Mouse (Mus musculus): Measurements from ENCODE around the gene Ccdc85c. TPM values are rescaled to one million over a fixed set of nuclear protein-coding genes. Genes with fewer than 3 reads are reported as not detected.
A peak's percentile ranks its signal among the peaks of the same experiment; 100 is the strongest.

Gene Ccdc85c
- polyA plus RNA-seq, 1 experiment from 2014 or later: 4.9 TPM

GRCm38 (mm10) chr12:108259322-108260049 lies 15.7 kb downstream of the Ccdc85c start:
- ATAC-seq (ENCODE audit: borderline replicate concordance, extremely low read depth, low FRiP score, low TSS enrichment): no peak
- Histone ChIP-seq H3K4me2 (no peak overlapping the region), H3K36me3 (no peaks in the 10 kb centered on the region), H3K9ac (no peak overlapping the region), H3K4me1 (peaks cover 26% of the 10 kb centered on the region), H3K27ac (no peak overlapping the region), H3K9me3 (no peaks in the 10 kb centered on the region), H3K27me3 (no peaks in the 10 kb centered on the region), H3K4me3 (no peak overlapping the region)
- 84% methylated on average over 24 of the region's 24 CpGs for WGBS

DNA sequence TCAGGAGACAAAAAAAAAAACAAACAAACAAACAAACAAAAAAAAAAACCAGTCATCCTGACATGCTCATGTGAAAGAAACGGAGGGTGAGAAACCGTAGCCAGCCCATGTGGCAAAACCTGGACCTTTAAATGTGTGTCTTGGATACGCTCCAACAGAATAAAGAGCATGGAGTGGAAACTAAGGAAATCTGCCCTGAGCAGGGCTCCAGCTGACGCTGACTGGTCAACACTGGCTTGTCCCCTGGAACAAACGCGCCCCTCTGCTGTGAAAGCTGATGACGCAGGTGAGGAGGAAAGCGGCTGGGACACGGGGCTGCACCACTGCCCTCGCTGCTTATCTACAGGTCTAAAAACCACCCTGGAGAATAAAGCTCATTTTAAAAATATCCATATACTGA lies 18.5 kb downstream of the Ccdc85c start:
- Histone ChIP-seq H3K4me3 (no peak overlapping the region), H3K27me3 (no peaks in the 10 kb centered on the region), H3K36me3 (no peaks in the 10 kb centered on the region), H3K27ac (no peak overlapping the region), H3K4me2 (no peak overlapping the region), H3K4me1 (peaks cover 29% of the 10 kb centered on the region), H3K9me3 (no peaks in the 10 kb centered on the region), H3K9ac (no peak overlapping the region)
- no peak for ATAC-seq (ENCODE audit: borderline replicate concordance, extremely low read depth, low FRiP score, low TSS enrichment)
- 43% methylated on average over 10 of the region's 10 CpGs for WGBS

DNA sequence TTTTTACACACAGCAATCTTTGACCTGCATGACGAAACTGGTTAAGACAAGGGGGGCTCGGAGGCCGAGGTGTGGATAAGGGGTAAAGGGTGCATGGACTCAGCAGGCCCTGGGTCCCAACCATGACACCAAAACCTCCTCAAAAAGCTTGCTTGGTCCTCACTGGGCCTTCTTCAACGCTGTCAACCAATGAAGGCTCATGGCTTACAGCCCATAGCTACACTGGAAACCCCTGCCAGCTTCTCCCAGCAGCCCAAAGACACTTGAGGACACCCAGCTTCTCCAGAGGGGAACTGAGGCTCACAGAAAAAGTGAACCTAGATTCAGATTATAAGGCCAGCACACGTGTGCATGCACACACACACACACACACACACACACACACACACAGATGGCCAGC lies 19.3 kb downstream of the Ccdc85c start:
- no peak overlapping the region for H3K4me2 ChIP-seq
- H3K9me3 ChIP-seq: no peaks in the 10 kb centered on the region
- H3K36me3 ChIP-seq: no peaks in the 10 kb centered on the region
- no peak overlapping the region for H3K27ac ChIP-seq
- WGBS: 20% methylated on average over 5 of the region's 5 CpGs
- ATAC-seq (ENCODE audit: borderline replicate concordance, extremely low read depth, low FRiP score, low TSS enrichment): no peak
- H3K27me3 ChIP-seq: no peaks in the 10 kb centered on the region
- no peak overlapping the region for H3K4me3 ChIP-seq
- no peak overlapping the region for H3K9ac ChIP-seq
- H3K4me1 ChIP-seq: peaks cover 33% of the 10 kb centered on the region

- H3K4me1 ChIP-seq: peaks cover 34% of the 10 kb centered on the region
- no peak overlapping the region for H3K4me2 ChIP-seq
- whole genome bisulfite sequencing: 14% methylated on average over 8 of the region's 8 CpGs
- no peaks in the 10 kb centered on the region for H3K9me3 ChIP-seq
- peak overlapping the region; percentile 37; the same call in 1 of the 2 replicates for H3K27ac ChIP-seq
- no peak overlapping the region for H3K9ac ChIP-seq
- ATAC-seq (ENCODE audit: borderline replicate concordance, extremely low read depth, low FRiP score, low TSS enrichment): peak; percentile 47; the same call in 1 of the 2 replicates
- no peaks in the 10 kb centered on the region for H3K36me3 ChIP-seq
- no peaks in the 10 kb centered on the region for H3K27me3 ChIP-seq
- no peak overlapping the region for H3K4me3 ChIP-seq
Measured at GRCm38 (mm10) chr12:108255511-108255919, 19.7 kb downstream of the Ccdc85c start.

- H3K9me3 ChIP-seq: no peaks in the 10 kb centered on the region
- 68% methylated on average over 12 of the region's 12 CpGs for WGBS
- H3K36me3 ChIP-seq: no peaks in the 10 kb centered on the region
- ATAC-seq (ENCODE audit: borderline replicate concordance, extremely low read depth, low FRiP score, low TSS enrichment): no peak
- no peak overlapping the region for H3K4me3 ChIP-seq
- no peak overlapping the region for H3K27ac ChIP-seq
- H3K4me1 ChIP-seq: peaks cover 53% of the 10 kb centered on the region
- H3K9ac ChIP-seq: no peak overlapping the region
- no peak overlapping the region for H3K4me2 ChIP-seq
- no peaks in the 10 kb centered on the region for H3K27me3 ChIP-seq
Measured at GRCm38 (mm10) chr12:108253042-108253441, 22.2 kb downstream of the Ccdc85c start.

DNA sequence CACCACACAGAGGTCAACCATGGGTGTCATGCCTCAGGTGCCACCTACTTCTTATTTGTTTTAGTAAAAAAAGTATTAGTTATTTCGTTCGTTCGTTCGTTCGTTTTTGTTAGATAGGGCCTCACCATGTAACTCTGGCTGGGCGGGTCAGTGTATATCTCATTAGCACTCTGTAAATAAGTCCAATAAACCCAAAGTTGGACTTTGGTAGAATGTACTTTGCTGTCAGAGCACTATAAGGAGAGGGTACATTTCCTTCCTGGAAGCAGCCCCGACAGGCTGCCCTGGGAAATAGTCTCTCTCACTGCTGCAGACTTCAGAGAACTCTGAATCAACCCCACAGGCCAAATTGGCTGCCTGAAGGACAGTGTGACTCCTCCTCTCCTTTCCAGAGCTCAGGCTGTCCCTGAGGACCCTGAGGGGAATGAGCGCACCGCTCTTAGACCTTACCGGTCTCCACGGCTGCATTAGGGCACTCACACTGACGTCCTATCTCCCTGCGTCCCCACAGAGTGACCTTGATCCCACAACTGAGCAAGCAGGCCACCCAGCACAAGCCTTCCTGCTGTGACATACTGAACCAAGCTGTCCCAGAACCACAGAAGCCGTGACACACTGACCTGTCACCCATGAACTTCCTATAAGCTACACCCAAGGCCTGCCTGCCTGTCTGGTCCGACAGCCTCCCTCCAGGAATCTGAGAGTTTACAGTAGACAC lies 23.2 kb downstream of the Ccdc85c start:
- no peaks in the 10 kb centered on the region for H3K36me3 ChIP-seq
- H3K4me1 ChIP-seq: peaks cover 55% of the 10 kb centered on the region
- ATAC-seq (ENCODE audit: borderline replicate concordance, extremely low read depth, low FRiP score, low TSS enrichment): no peak
- no peak overlapping the region for H3K4me2 ChIP-seq
- WGBS: 72% methylated on average over 15 of the region's 15 CpGs
- H3K27ac ChIP-seq: no peak overlapping the region
- H3K9me3 ChIP-seq: no peaks in the 10 kb centered on the region
- no peaks in the 10 kb centered on the region for H3K27me3 ChIP-seq
- H3K4me3 ChIP-seq: no peak overlapping the region
- H3K9ac ChIP-seq: no peak overlapping the region

DNA sequence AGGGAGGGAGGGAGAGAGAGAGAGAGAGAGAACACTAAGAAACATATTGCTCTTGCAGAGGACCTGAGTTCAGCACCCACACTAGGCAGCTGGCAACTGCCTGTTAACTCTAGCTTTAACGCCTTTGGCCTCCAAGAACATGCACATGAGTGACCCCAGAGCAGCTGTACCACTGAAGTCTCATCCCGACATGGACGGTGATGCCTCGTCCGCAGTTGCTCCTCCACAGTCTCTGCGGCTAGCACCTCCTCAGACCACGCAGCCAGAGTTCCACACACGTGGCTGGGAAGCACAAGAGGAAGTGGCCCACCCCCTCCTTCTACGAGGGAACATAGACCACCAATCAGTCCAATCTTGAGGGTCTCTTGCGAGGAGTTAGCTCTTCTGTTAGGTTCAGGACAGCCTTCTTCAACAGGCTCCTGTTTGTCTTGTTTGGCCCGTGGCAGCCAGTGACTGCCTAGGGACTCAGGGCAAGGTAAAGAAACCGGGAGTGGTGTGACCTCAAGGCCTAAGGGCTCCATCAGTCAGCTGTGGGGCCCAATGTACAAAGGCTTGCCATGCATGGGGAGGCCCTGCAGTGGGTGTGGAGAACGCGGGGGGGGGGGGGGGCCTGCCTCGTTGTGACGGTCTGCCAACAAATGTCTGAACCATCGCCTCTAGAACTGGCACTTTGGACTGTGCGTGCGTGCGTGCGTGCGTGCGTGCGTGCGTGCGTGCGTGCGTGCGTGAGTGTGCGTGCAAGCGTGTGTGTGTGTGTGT lies 24.0 kb downstream of the Ccdc85c start:
- Histone ChIP-seq H3K4me1 (peaks cover 54% of the 10 kb centered on the region), H3K9me3 (no peaks in the 10 kb centered on the region), H3K4me2 (no peak overlapping the region), H3K9ac (no peak overlapping the region), H3K4me3 (no peak overlapping the region), H3K27ac (no peak overlapping the region), H3K27me3 (no peaks in the 10 kb centered on the region), H3K36me3 (no peaks in the 10 kb centered on the region)
- WGBS: 74% methylated on average over 31 of the region's 31 CpGs
- ATAC-seq (ENCODE audit: borderline replicate concordance, extremely low read depth, low FRiP score, low TSS enrichment): no peak

DNA sequence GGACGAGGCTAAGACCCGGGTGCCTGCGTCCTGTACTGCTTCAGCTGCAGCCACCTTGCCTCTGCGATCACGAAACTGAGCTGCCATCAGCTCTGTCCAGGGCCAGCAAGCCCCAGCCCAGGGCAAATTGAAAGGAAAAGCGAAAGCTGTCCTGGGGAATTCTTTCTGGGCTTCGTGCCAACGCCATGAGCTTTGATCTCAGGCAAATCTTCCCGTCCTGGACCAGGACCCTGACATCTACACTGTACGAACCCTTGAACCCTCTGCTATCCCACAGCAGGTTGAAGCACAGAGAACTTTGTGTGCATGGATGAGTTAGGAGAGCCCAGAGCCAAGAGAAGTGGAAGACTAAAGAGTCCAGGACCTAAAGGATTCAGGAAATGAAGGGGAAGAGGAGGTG lies 25.7 kb downstream of the Ccdc85c start:
- no peak overlapping the region for H3K9ac ChIP-seq
- H3K4me2 ChIP-seq: peak overlapping the region; percentile 35; the same call in 1 of the 2 replicates
- H3K27me3 ChIP-seq: no peaks in the 10 kb centered on the region
- WGBS: 29% methylated on average over 10 of the region's 10 CpGs
- no peaks in the 10 kb centered on the region for H3K36me3 ChIP-seq
- H3K27ac ChIP-seq: no peak overlapping the region
- peak; percentile 29; the same call in 1 of the 2 replicates for ATAC-seq (ENCODE audit: borderline replicate concordance, extremely low read depth, low FRiP score, low TSS enrichment)
- H3K9me3 ChIP-seq: no peaks in the 10 kb centered on the region
- peaks cover 60% of the 10 kb centered on the region for H3K4me1 ChIP-seq
- no peak overlapping the region for H3K4me3 ChIP-seq

DNA sequence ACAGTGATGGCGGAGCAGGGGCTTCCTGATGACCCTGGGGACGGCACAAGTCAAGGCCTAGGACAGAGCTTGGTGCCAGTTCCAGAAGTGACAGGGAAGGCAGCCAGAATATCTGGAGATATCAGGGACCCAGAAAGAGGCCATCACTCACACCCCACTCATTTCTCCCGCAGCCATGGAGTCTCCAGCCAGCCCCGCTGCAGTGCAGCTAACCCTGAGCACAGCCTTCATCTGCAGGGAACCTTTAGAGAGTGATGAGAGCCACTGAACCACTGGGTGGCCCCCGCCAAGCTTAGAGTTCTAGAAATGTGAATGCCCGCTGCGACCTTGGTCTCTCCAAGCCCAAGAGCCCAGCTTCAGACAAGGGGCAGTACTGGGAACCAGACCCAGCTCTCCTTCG lies 26.2 kb downstream of the Ccdc85c start:
- H3K27ac ChIP-seq: no peak overlapping the region
- no peaks in the 10 kb centered on the region for H3K36me3 ChIP-seq
- H3K9ac ChIP-seq: no peak overlapping the region
- H3K9me3 ChIP-seq: no peaks in the 10 kb centered on the region
- peak overlapping the region; percentile 35; the same call in 1 of the 2 replicates for H3K4me2 ChIP-seq
- ATAC-seq (ENCODE audit: borderline replicate concordance, extremely low read depth, low FRiP score, low TSS enrichment): no peak
- no peak overlapping the region for H3K4me3 ChIP-seq
- H3K4me1 ChIP-seq: peaks cover 65% of the 10 kb centered on the region
- 82% methylated on average over 8 of the region's 8 CpGs for WGBS
- no peaks in the 10 kb centered on the region for H3K27me3 ChIP-seq

GRCm38 (mm10) chr12:108246759-108247500 lies 28.3 kb downstream of the Ccdc85c start:
- Histone ChIP-seq H3K9ac (no peak overlapping the region), H3K4me1 (peaks cover 64% of the 10 kb centered on the region), H3K36me3 (no peaks in the 10 kb centered on the region), H3K27me3 (no peaks in the 10 kb centered on the region), H3K27ac (no peak overlapping the region), H3K4me3 (no peak overlapping the region), H3K4me2 (no peak overlapping the region), H3K9me3 (no peaks in the 10 kb centered on the region)
- ATAC-seq (ENCODE audit: borderline replicate concordance, extremely low read depth, low FRiP score, low TSS enrichment): no peak
- WGBS: 66% methylated on average over 10 of the region's 10 CpGs

- ATAC-seq (ENCODE audit: borderline replicate concordance, extremely low read depth, low FRiP score, low TSS enrichment): no peak
- peaks cover 72% of the 10 kb centered on the region for H3K4me1 ChIP-seq
- WGBS: 52% methylated on average over 9 of the region's 9 CpGs
- H3K9ac ChIP-seq: no peak overlapping the region
- H3K9me3 ChIP-seq: no peaks in the 10 kb centered on the region
- H3K27ac ChIP-seq: peak overlapping the region; percentile 8; the same call in 1 of the 2 replicates
- H3K4me2 ChIP-seq: no peak overlapping the region
- no peak overlapping the region for H3K4me3 ChIP-seq
- no peaks in the 10 kb centered on the region for H3K36me3 ChIP-seq
- H3K27me3 ChIP-seq: no peaks in the 10 kb centered on the region
Measured at GRCm38 (mm10) chr12:108245579-108245978, 29.6 kb downstream of the Ccdc85c start.

Measured in lung, embryonic 15.5 days (tissue).